Mouse (Mus musculus): ENCODE measurements at regions not wholly inside any gene's neighbourhood (a gene's known extent, or its start where the extent isn't known, plus 50 kb on each side); places are given as distances from the start of the nearest gene placed in this dataset.

DNA sequence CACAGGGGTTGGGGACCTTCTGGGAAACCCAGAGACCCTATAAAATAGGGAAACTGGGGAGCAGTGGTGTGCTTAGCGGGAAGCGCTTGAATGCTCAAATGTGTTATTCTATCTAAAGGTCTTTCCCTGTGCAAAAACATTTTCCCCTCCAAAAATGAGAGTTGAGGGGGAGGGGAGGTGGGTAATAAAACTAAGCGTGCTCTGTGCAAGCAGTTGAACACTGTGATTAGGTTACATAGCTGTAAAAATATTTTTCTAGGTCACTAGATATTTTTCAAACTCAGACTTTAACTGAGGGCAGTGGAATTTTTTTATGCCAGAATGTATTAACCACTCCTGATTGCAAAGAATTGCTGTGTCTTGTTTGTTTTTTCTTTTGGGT is 77.0 kb upstream of the Tbl1x start:
- no peak for DNase-seq (ENCODE audit: low spot score)

DNA sequence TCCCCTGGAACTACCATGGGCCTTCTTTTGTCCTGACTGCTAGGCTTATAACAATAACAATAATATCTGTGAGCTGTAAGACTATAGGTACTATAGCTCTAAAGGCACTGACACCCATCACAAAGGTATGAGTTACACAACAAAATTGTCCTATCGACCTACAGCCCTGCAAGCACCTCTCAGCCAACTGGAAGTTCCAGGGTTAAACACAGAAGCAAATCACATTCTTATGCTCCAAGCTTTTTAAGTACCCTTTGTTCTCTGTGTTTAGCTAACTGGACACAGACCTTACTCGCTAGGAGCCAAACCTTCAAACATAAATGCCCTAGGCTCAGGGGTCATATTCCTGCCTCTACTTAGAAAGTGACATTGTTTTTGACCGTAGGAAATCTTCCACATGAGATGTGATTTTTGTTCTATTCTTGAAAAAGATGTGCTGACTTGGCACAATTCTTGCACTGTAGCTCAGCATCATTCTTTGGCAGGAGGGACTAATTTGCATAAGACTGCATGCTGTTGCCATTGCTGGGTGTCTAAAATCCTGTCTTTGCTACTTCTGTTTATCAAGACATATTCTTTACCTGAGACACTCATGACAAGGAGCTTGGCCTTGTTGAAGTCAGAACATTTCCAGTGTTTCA is 66.8 kb upstream of the Tbl1x start:
- DNase-seq (ENCODE audit: low spot score), result no peak

DNA sequence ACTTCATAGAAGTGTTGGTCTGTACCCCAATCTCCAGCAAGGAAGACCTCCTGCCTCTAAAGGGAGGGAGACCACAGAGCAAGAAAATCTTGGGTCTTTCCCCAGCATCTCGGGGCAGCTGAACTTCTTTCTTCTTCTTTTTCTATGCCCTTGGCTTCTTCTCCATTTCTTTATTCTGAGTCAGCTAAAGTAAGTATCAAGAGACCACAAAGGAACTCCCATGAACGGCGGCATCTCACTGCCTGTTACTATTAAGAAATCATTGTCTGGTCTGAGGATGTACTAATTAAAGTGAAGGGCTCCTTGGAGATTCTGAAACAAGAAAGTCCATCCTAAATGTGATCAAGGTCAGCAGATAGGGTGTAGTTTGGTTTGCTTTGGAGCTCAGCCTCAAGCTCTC is 64.1 kb upstream of the Tbl1x start:
- DNase-seq (ENCODE audit: low spot score), result no peak

DNA sequence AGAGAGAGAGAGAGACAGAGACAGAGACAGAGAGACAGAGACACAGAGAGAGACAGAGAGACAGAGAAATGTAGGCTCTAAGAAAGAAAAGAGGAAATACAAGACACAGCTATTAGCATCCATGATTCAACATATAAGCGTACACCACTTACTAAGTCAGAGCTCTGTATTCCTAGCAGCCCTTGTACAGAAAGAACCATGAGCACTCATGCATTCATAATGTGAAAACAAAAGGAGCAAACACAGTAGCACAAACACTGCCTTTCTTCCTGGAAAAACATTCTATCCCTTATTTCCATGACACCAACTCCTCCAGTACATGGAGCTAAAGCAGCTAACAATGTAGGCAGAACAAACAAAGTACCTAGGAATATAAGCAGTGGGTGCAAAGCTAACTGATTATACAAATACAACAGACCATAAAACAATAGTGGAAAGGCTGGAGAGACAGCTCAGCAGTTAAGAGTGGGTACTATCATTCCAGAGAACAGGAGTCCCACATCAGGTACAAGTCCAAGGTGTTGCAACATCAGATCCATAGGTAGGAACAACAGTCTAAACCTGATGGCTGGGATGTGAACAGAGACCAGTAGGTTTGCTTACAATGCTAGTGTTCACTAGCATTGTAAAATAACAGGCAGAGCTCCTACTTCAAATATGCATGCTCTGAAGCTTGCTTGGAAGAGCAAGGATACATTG is 58.7 kb upstream of the Tbl1x start:
- DNase-seq (ENCODE audit: low spot score), result peak; percentile 13
